Mouse (Mus musculus) right cerebral cortex, postnatal 25 days (tissue): ENCODE results near the gene Ncaph2.

Experiments
- DNase-seq: peaks from one replicate; pipeline ENCODE4 v3.0.0; 2022

Ncaph2 gene

GRCm38 (mm10) chr15:89384617-89385016, 29.1 kb downstream of the Ncaph2 start, which contains the start of gene Klhdc7b:
TSS of gene Klhdc7b (plus strand) at chr15:89384917.
- no peak for DNase-seq

GRCm38 (mm10) chr15:89387127-89387526, 31.6 kb downstream of the Ncaph2 start:
- no peak for DNase-seq

- DNase-seq, result no peak
These were observed 34.6 kb downstream of the Ncaph2 start for GRCm38 (mm10) chr15:89390081-89390480.

GRCm38 (mm10) chr15:89396883-89397282, 41.4 kb downstream of the Ncaph2 start:
- no peak for DNase-seq

GRCm38 (mm10) chr15:89398146-89398545, 42.6 kb downstream of the Ncaph2 start:
- DNase-seq, result no peak

- DNase-seq, result no peak
These were observed 44.2 kb downstream of the Ncaph2 start for GRCm38 (mm10) chr15:89399716-89400115.

GRCm38 (mm10) chr15:89402471-89402870, 47.0 kb downstream of the Ncaph2 start:
- DNase-seq, result no peak

- DNase-seq, result no peak
These were observed 49.5 kb downstream of the Ncaph2 start for GRCm38 (mm10) chr15:89404831-89405623.

- no peak for DNase-seq
These were observed 51.2 kb downstream of the Ncaph2 start for GRCm38 (mm10) chr15:89406691-89407090.

GRCm38 (mm10) chr15:89410118-89410517, 54.6 kb downstream of the Ncaph2 start, which contains the start of gene Syce3:
TSS of gene Syce3 (minus strand) at chr15:89410503.
- no peak for DNase-seq

- no peak for DNase-seq
These were observed 59.8 kb downstream of the Ncaph2 start for GRCm38 (mm10) chr15:89415282-89415681.

GRCm38 (mm10) chr15:89421938-89422337, 66.4 kb downstream of the Ncaph2 start:
- DNase-seq, result no peak
